Comparison of ENCODE assay signal across 13 mouse cellular contexts in the genomic region with DNA sequence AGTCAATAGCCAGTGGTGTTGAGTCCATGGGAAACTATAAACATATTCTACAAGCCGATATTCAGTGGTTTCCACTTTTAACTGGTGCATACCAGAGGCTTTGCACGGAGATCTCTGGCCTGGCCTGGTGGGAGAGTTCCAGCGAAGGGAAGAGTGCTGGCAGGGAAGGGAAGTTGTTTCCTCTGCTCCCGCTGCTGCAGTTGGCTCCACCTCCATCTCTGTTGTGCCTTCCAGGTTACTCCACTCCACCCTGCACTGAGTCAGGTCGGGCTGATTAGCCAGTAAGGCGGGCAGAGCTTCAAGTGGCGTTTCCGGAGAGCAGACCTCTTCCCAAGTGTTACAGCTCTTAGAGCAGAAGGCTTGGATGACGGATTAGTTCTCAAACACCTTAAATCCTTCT.
DNase-seq lines count a peak whose midpoint lies in the region; ATAC-seq and TF ChIP-seq lines count a peak whose summit lies in the region.
"Had no signal": no experiment of that assay in that cellular context is flagged by ENCODE, and none has a peak within 500 bp of the region (broad histone marks: within the 10 kb centered on the region; RNA-seq: fewer than 3 reads in every experiment).

No protein-coding gene starts in this region.

- H3K27ac ChIP-seq in heart, embryonic 10.5 days: no peak overlapping the region
- 0 out of 2 replicates have a peak overlapping the region, but pooled peaks have one; percentile 17 for H3K27ac ChIP-seq in embryonic facial prominence, embryonic 15.5 days (replicated peaks)
- no peak overlapping the region for H3K27ac ChIP-seq in lung, postnatal 0 days (ENCODE audit: low read length)
- H3K27ac ChIP-seq in intestine, embryonic 15.5 days: no peak overlapping the region
- H3K27ac ChIP-seq: embryonic facial prominence, embryonic 13.5 days; hindbrain, embryonic 10.5 days; macrophage had no signal

- H3K4me2 ChIP-seq in embryonic facial prominence, embryonic 15.5 days (replicated peaks): no peak overlapping the region
- no peak overlapping the region for H3K4me2 ChIP-seq in lung, postnatal 0 days (replicated peaks; ENCODE audit: low read depth, low read length)
- no peak overlapping the region for H3K4me2 ChIP-seq in intestine, embryonic 15.5 days (replicated peaks)
- H3K4me2 ChIP-seq: embryonic facial prominence, embryonic 13.5 days had no signal

- no peak for TF ChIP-seq EP300 in lung, postnatal 0 days (IDR thresholded peaks at IDR 0.05)

- peaks cover 9% of the 10 kb centered on the region; the same call in 1 of the 2 replicates for H3K4me1 ChIP-seq in heart, embryonic 10.5 days
- H3K4me1 ChIP-seq in embryonic facial prominence, embryonic 15.5 days: peaks cover 15% of the 10 kb centered on the region
- no peaks in the 10 kb centered on the region for H3K4me1 ChIP-seq in lung, postnatal 0 days (ENCODE audit: insufficient read depth, low read depth, low read length)
- H3K4me1 ChIP-seq in intestine, embryonic 15.5 days (replicated peaks): no peaks in the 10 kb centered on the region

- no peak overlapping the region for H3K4me3 ChIP-seq in heart, embryonic 10.5 days
- no peak overlapping the region for H3K4me3 ChIP-seq in embryonic facial prominence, embryonic 15.5 days (replicated peaks)
- H3K4me3 ChIP-seq in lung, postnatal 0 days (ENCODE audit: low read depth, low read length): no peak overlapping the region
- H3K4me3 ChIP-seq in intestine, embryonic 15.5 days (replicated peaks): no peak overlapping the region
- H3K4me3 ChIP-seq: embryonic facial prominence, embryonic 13.5 days; hindbrain, embryonic 10.5 days had no signal

- no peaks in the 10 kb centered on the region for H3K36me3 ChIP-seq in heart, embryonic 10.5 days
- no peaks in the 10 kb centered on the region for H3K36me3 ChIP-seq in embryonic facial prominence, embryonic 15.5 days
- no peaks in the 10 kb centered on the region for H3K36me3 ChIP-seq in lung, postnatal 0 days (ENCODE audit: insufficient read depth, low read length)
- no peaks in the 10 kb centered on the region for H3K36me3 ChIP-seq in intestine, embryonic 15.5 days
- H3K36me3 ChIP-seq: embryonic facial prominence, embryonic 13.5 days; hindbrain, embryonic 10.5 days had no signal

- TF ChIP-seq CTCF in lung, postnatal 0 days (IDR thresholded peaks at IDR 0.05): no peak

- peak; percentile 94 for DNase-seq in heart, adult 11 months
- no peak for DNase-seq in heart, embryonic 10.5 days (ENCODE audit: low spot score)
- peak; percentile 20 for DNase-seq in adrenal gland, postnatal 14 days
- peak; percentile 56 for DNase-seq in lung, postnatal 0 days (ENCODE audit: low spot score)
- DNase-seq in thymus, postnatal 10 days (ENCODE audit: low spot score in 2 of 2): no peak
- DNase-seq in spleen, postnatal 10 days (ENCODE audit: low spot score in 2 of 2): no peak

- no peak for ATAC-seq in embryonic facial prominence, embryonic 15.5 days (ENCODE audit: insufficient number of reproducible peaks, low FRiP score, low TSS enrichment, low read depth)
- peak; percentile 56 for ATAC-seq in lung, postnatal 0 days
- no peak for ATAC-seq in intestine, embryonic 15.5 days
- ATAC-seq: activated CD4-positive, CD25-positive, alpha-beta regulatory T cell, adult 4 months; CD4-positive, CD25-positive, alpha-beta regulatory T cell, adult 4 months had no signal

- H3K27me3 ChIP-seq in heart, embryonic 10.5 days (ENCODE audit: insufficient read depth, poor library complexity, severe bottlenecking): no peaks in the 10 kb centered on the region
- H3K27me3 ChIP-seq in embryonic facial prominence, embryonic 15.5 days: no peaks in the 10 kb centered on the region
- H3K27me3 ChIP-seq in lung, postnatal 0 days (replicated peaks; ENCODE audit: insufficient read depth, low read length): no peaks in the 10 kb centered on the region
- no peaks in the 10 kb centered on the region for H3K27me3 ChIP-seq in intestine, embryonic 15.5 days (replicated peaks)
- H3K27me3 ChIP-seq: embryonic facial prominence, embryonic 13.5 days had no signal

- no peak overlapping the region for H3K9ac ChIP-seq in embryonic facial prominence, embryonic 15.5 days
- no peak overlapping the region for H3K9ac ChIP-seq in lung, postnatal 0 days (replicated peaks; ENCODE audit: low read depth)
- H3K9ac ChIP-seq in intestine, embryonic 15.5 days: no peak overlapping the region
- H3K9ac ChIP-seq: embryonic facial prominence, embryonic 13.5 days had no signal

- 23% methylated on average over 9 of the region's 9 CpGs for WGBS in heart, embryonic 10.5 days
- 31% methylated on average over 9 of the region's 9 CpGs for WGBS in embryonic facial prominence, embryonic 15.5 days
- WGBS in lung, postnatal 0 days: 24% methylated on average over 9 of the region's 9 CpGs
- 33% methylated on average over 9 of the region's 9 CpGs for whole genome bisulfite sequencing in intestine, embryonic 15.5 days

- H3K9me3 ChIP-seq in heart, embryonic 10.5 days: no peaks in the 10 kb centered on the region
- H3K9me3 ChIP-seq in embryonic facial prominence, embryonic 15.5 days (replicated peaks): no peaks in the 10 kb centered on the region
- H3K9me3 ChIP-seq in lung, postnatal 0 days (ENCODE audit: low read length): no peaks in the 10 kb centered on the region
- H3K9me3 ChIP-seq in intestine, embryonic 15.5 days: no peaks in the 10 kb centered on the region
- H3K9me3 ChIP-seq: embryonic facial prominence, embryonic 13.5 days; hindbrain, embryonic 10.5 days had no signal

Comparison
In these comparisons a context has a peak if more than half of its experiments do, and no peak if none do; other contexts are left out.
1. DNase-seq: peak in heart, adult 11 months (single experiment), adrenal gland, postnatal 14 days (single experiment) and lung, postnatal 0 days (single experiment); none in heart, embryonic 10.5 days (single experiment), thymus, postnatal 10 days (0 of 2) and spleen, postnatal 10 days (0 of 2).